Mouse (Mus musculus): Measurements from ENCODE around the gene Slc25a25.

GRCm38 (mm10) chr2:32438733-32439132 lies 12.5 kb downstream of the Slc25a25 start:
- TF ChIP-seq CTCF (IDR thresholded peaks at IDR 0.05; ENCODE audit: low read depth) (no peak), EP300 (IDR thresholded peaks at IDR 0.05; ENCODE audit: low read depth) (no peak)

All from liver, postnatal 0 days (tissue).